Mouse (Mus musculus) layer of hippocampus, postnatal 25 days (tissue): Measurements from ENCODE around the gene Olfr970. TPM values are rescaled to one million over a fixed set of nuclear protein-coding genes. Genes with fewer than 3 reads are reported as not detected.
"Not testable (repeated sequence)": the region's sequence is repeated elsewhere in the genome, so short reads cannot be mapped to it uniquely, and the experiment has no call there.

ENCODE experiments used
- DNase-seq, 2 experiments: peaks; one replicate each; pipeline ENCODE4 v3.0.0; 2022; ENCODE audit warnings: mixed read lengths in 2 of 2, low spot score in 1 of 2; ENCODE audit errors: extremely low spot score in 1 of 2
- total RNA-seq, 2 experiments: library from RNA; stranded (reverse); gene quantifications; 2 replicates each; pipeline ENCODE4 v1.2.3; 2021

Gene Olfr970
- not detected for total RNA-seq

- DNase-seq, result no peak
Measured at GRCm38 (mm10) chr9:39808560-39808959, at the start of gene Olfr970. Gene Olfr970 (plus strand): TSS chr9:39808860.

- no peak for DNase-seq
Measured at GRCm38 (mm10) chr9:39783153-39783552, 25.5 kb upstream of the Olfr970 start, which contains the start of gene Olfr968. Gene Olfr968 (minus strand): TSS chr9:39783253.

- DNase-seq, result no peak
Measured at GRCm38 (mm10) chr9:39790558-39790957, 18.1 kb upstream of the Olfr970 start, which contains the start of gene Olfr969. Gene Olfr969 (plus strand): TSS chr9:39790945.

GRCm38 (mm10) chr9:39836576-39836975 lies 27.9 kb downstream of the Olfr970 start, which contains the start of gene Olfr971:
Gene Olfr971 (plus strand): TSS chr9:39836876.
- DNase-seq, result not testable (repeated sequence)

- DNase-seq, result no peak
Measured at GRCm38 (mm10) chr9:39866122-39866521, 57.5 kb downstream of the Olfr970 start, which contains the start of gene Olfr972. Gene Olfr972 (plus strand): TSS chr9:39866422.

Other genes with a start within 250 kb of the Olfr970 start
- not detected for gene Olfr959, start 233.3 kb upstream of the Olfr970 start, total RNA-seq
- 1 to 10 TPM; 3.6 to 6.4 TPM for gene AW551984, start 204.5 kb upstream of the Olfr970 start, total RNA-seq
- not detected for gene Olfr148, start 198.2 kb upstream of the Olfr970 start, total RNA-seq
- gene Olfr960, start 187.5 kb upstream of the Olfr970 start, total RNA-seq, result not detected
- gene Olfr961, start 163.8 kb upstream of the Olfr970 start, total RNA-seq, result not detected
- not detected for gene Olfr963, start 141.7 kb upstream of the Olfr970 start, total RNA-seq
- not detected for gene Olfr149, start 101.7 kb upstream of the Olfr970 start, total RNA-seq
- gene Olfr965, start 97.5 kb upstream of the Olfr970 start, total RNA-seq, result not detected
- not detected for gene Olfr150, start 77.9 kb upstream of the Olfr970 start, total RNA-seq
- not detected for gene Olfr967, start 62.6 kb upstream of the Olfr970 start, total RNA-seq
- not detected for gene Olfr968, start 25.6 kb upstream of the Olfr970 start, total RNA-seq
- gene Olfr969, start 17.9 kb upstream of the Olfr970 start, total RNA-seq, result not detected
- gene Olfr971, start 28.0 kb downstream of the Olfr970 start, total RNA-seq, result not detected
- gene Olfr972, start 57.6 kb downstream of the Olfr970 start, total RNA-seq, result not detected
- gene Olfr229, start 98.5 kb downstream of the Olfr970 start, total RNA-seq, result not detected
- gene Olfr974, start 128.6 kb downstream of the Olfr970 start, total RNA-seq, result not detected
- not detected for gene Olfr975, start 143.2 kb downstream of the Olfr970 start, total RNA-seq
- gene Olfr976, start 152.3 kb downstream of the Olfr970 start, total RNA-seq, result not detected
- gene Olfr978, start 183.3 kb downstream of the Olfr970 start, total RNA-seq, result not detected
- gene Olfr979, start 194.6 kb downstream of the Olfr970 start, total RNA-seq, result not detected
- gene Olfr980, start 200.7 kb downstream of the Olfr970 start, total RNA-seq, result not detected
- gene Olfr981, start 212.6 kb downstream of the Olfr970 start, total RNA-seq, result not detected